Mouse (Mus musculus): Measurements from ENCODE around the gene 1190005I06Rik. TPM values are rescaled to one million over a fixed set of nuclear protein-coding genes. Genes with fewer than 3 reads are reported as not detected.

1190005I06Rik gene
- polyA plus RNA-seq, 1 experiment from 2014 or later = 3.4 TPM

DNA sequence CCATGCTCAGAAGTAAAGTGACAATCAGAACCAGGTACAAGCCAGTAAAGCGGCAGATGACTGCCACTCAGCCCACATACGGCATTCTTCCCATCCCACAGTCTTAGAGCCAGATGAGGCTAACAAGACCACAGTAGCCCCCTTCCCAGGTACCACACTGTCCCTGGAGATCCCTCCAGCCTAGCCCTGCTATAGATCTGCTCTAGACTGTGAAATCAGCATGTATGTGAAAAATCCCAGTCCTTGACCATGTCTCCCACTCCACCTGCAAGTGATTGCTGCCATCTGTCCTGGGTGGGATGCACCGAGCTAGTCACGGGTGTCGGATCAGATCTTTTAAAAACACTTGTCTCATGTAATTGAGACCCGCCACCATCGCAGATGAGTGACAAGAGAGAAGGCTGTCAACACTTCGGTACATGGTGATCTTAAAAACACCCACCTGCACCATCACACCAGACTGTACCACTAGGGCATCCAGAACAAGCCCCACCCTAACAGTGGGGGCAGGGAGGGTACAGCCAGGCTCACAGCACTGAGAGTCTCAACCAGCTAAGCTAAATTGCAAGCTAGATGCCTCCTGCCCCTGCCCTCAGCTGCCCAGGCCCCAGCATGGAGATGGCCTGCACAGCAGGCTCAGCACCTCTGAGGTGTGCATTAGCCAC lies 67.0 kb downstream of the 1190005I06Rik start:
- 87% methylated on average over 8 of the region's 8 CpGs for WGBS
- H3K4me1 ChIP-seq (ENCODE audit: control insufficient read depth, insufficient read depth, low read length) = no peaks in the 10 kb centered on the region; the same call in 1 of the 2 replicates
- ATAC-seq (replicated peaks; ENCODE audit: insufficient number of reproducible peaks, low FRiP score, low TSS enrichment, low read depth) (no peak), DNase-seq (ENCODE audit: low spot score) (no peak)
- no peaks in the 10 kb centered on the region for H3K9me3 ChIP-seq (replicated peaks; ENCODE audit: control insufficient read depth, low read length)
- peaks cover 29% of the 10 kb centered on the region for H3K36me3 ChIP-seq (replicated peaks; ENCODE audit: control insufficient read depth, insufficient read depth, low read depth, low read length)
- H3K9ac ChIP-seq (replicated peaks; ENCODE audit: low read length) = no peak overlapping the region
- no peak overlapping the region for H3K27ac ChIP-seq (replicated peaks; ENCODE audit: low read depth, low read length)
- H3K27me3 ChIP-seq (ENCODE audit: control insufficient read depth, insufficient read depth, low read length) = no peaks in the 10 kb centered on the region
- H3K4me2 ChIP-seq (ENCODE audit: low read depth, low read length) = no peak overlapping the region
- H3K4me3 ChIP-seq (ENCODE audit: low read depth, low read length) = no peak overlapping the region

GRCm38 (mm10) chr8:120577821-120578220 lies 69.6 kb downstream of the 1190005I06Rik start:
- WGBS = 86% methylated on average over 17 of the region's 17 CpGs
- Histone ChIP-seq H3K27me3 (ENCODE audit: control insufficient read depth, insufficient read depth, low read length) (no peaks in the 10 kb centered on the region), H3K9ac (replicated peaks; ENCODE audit: low read length) (no peak overlapping the region), H3K4me2 (ENCODE audit: low read depth, low read length) (no peak overlapping the region), H3K27ac (replicated peaks; ENCODE audit: low read depth, low read length) (no peak overlapping the region), H3K9me3 (replicated peaks; ENCODE audit: control insufficient read depth, low read length) (no peaks in the 10 kb centered on the region), H3K4me1 (ENCODE audit: control insufficient read depth, insufficient read depth, low read length) (no peaks in the 10 kb centered on the region; the same call in none of the 2 replicates), H3K4me3 (ENCODE audit: low read depth, low read length) (no peak overlapping the region), H3K36me3 (replicated peaks; ENCODE audit: control insufficient read depth, insufficient read depth, low read depth, low read length) (peaks cover 37% of the 10 kb centered on the region)
- DNase-seq (ENCODE audit: low spot score) (no peak), ATAC-seq (replicated peaks; ENCODE audit: insufficient number of reproducible peaks, low FRiP score, low TSS enrichment, low read depth) (no peak)

DNA sequence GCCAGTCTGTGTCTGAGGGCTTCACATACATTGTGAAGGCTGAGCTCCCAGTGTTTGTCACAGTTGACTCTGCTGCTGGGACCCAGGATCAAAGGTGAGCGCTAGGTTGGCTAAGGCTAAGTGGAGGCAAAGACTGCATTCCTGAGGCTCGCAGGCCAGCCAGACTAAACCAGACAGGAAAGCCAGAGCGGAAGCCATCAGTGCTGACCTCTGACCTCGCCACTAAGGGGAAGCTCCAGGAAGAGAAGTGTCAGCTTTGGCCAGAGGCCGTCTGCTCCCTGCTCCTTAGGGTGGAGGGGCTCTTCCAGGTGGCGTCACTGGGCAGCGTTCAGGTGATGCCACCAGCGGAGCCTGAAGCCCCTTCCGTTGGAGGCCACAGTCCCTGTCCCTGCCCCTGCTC lies 71.6 kb downstream of the 1190005I06Rik start:
- Histone ChIP-seq H3K9me3 (replicated peaks; ENCODE audit: control insufficient read depth, low read length) (no peaks in the 10 kb centered on the region), H3K9ac (replicated peaks; ENCODE audit: low read length) (no peak overlapping the region), H3K27me3 (ENCODE audit: control insufficient read depth, insufficient read depth, low read length) (no peaks in the 10 kb centered on the region), H3K4me3 (ENCODE audit: low read depth, low read length) (no peak overlapping the region), H3K27ac (replicated peaks; ENCODE audit: low read depth, low read length) (no peak overlapping the region), H3K4me1 (ENCODE audit: control insufficient read depth, insufficient read depth, low read length) (no peaks in the 10 kb centered on the region; the same call in none of the 2 replicates), H3K4me2 (ENCODE audit: low read depth, low read length) (no peak overlapping the region), H3K36me3 (replicated peaks; ENCODE audit: control insufficient read depth, insufficient read depth, low read depth, low read length) (peaks cover 34% of the 10 kb centered on the region)
- ATAC-seq (replicated peaks; ENCODE audit: insufficient number of reproducible peaks, low FRiP score, low TSS enrichment, low read depth) (0 out of 2 replicates have a peak, but pooled peaks have one; percentile 4), DNase-seq (ENCODE audit: low spot score) (no peak)
- 19% methylated on average over 9 of the region's 9 CpGs for WGBS

DNA sequence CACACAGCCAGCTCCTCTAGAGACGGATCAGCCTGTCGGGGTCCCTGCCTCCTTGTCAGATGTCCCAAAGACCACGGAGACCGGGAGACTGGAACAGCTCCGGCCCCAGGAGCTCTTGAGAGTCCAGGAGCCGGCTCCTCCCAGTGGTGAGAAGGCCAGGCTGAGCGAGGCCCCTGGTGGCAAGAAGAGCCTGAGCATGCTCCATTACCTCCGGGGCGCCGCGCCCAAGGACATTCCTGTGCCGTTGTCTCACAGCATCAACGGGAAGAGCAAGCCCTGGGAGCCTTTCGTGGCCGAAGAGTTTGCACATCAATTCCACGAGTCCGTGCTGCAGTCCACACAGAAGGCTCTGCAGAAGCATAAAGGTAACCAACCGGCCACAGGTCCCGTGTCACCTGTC lies 72.5 kb downstream of the 1190005I06Rik start:
- Histone ChIP-seq H3K36me3 (replicated peaks; ENCODE audit: control insufficient read depth, insufficient read depth, low read depth, low read length) (peaks cover 30% of the 10 kb centered on the region), H3K27ac (replicated peaks; ENCODE audit: low read depth, low read length) (no peak overlapping the region), H3K9ac (replicated peaks; ENCODE audit: low read length) (no peak overlapping the region), H3K4me2 (ENCODE audit: low read depth, low read length) (no peak overlapping the region), H3K4me3 (ENCODE audit: low read depth, low read length) (no peak overlapping the region), H3K27me3 (ENCODE audit: control insufficient read depth, insufficient read depth, low read length) (no peaks in the 10 kb centered on the region), H3K4me1 (ENCODE audit: control insufficient read depth, insufficient read depth, low read length) (no peaks in the 10 kb centered on the region; the same call in none of the 2 replicates), H3K9me3 (replicated peaks; ENCODE audit: control insufficient read depth, low read length) (no peaks in the 10 kb centered on the region)
- no peak for DNase-seq (ENCODE audit: low spot score)
- 76% methylated on average over 19 of the region's 19 CpGs for WGBS
- ATAC-seq (replicated peaks; ENCODE audit: insufficient number of reproducible peaks, low FRiP score, low TSS enrichment, low read depth) = no peak

DNA sequence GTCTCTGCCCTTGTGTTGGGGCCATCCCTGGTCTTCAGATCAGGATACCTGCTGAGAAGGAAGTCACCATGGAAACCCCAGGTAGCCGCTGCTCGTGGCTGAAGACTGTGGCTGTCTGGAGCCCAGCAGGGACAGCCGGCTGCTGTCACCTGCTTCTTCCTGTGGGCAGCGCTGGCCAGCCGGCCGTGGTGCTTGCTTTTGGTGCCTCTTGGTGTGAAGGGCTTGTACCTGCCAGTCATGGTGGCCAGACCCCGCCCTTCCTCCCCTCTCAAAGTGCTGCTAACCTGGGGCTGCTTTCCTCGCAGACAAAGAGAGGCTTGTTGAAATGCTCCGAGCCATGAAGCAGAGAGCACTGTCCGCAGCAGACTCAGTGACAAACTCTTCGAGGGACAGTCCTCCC lies 73.6 kb downstream of the 1190005I06Rik start:
- Histone ChIP-seq H3K4me2 (ENCODE audit: low read depth, low read length) (no peak overlapping the region), H3K4me1 (ENCODE audit: control insufficient read depth, insufficient read depth, low read length) (no peaks in the 10 kb centered on the region; the same call in none of the 2 replicates), H3K27me3 (ENCODE audit: control insufficient read depth, insufficient read depth, low read length) (no peaks in the 10 kb centered on the region), H3K9ac (replicated peaks; ENCODE audit: low read length) (0 out of 2 replicates have a peak overlapping the region, but pooled peaks have one; percentile 13), H3K36me3 (replicated peaks; ENCODE audit: control insufficient read depth, insufficient read depth, low read depth, low read length) (peaks cover 28% of the 10 kb centered on the region), H3K9me3 (replicated peaks; ENCODE audit: control insufficient read depth, low read length) (no peaks in the 10 kb centered on the region), H3K27ac (replicated peaks; ENCODE audit: low read depth, low read length) (no peak overlapping the region), H3K4me3 (ENCODE audit: low read depth, low read length) (no peak overlapping the region)
- no peak for DNase-seq (ENCODE audit: low spot score)
- ATAC-seq (replicated peaks; ENCODE audit: insufficient number of reproducible peaks, low FRiP score, low TSS enrichment, low read depth) = no peak
- 63% methylated on average over 11 of the region's 11 CpGs for WGBS

- H3K4me2 ChIP-seq (ENCODE audit: low read depth, low read length) = no peak overlapping the region
- no peak overlapping the region for H3K27ac ChIP-seq (replicated peaks; ENCODE audit: low read depth, low read length)
- peaks cover 29% of the 10 kb centered on the region for H3K36me3 ChIP-seq (replicated peaks; ENCODE audit: control insufficient read depth, insufficient read depth, low read depth, low read length)
- H3K4me1 ChIP-seq (ENCODE audit: control insufficient read depth, insufficient read depth, low read length) = no peaks in the 10 kb centered on the region; the same call in none of the 2 replicates
- no peak for DNase-seq (ENCODE audit: low spot score)
- H3K27me3 ChIP-seq (ENCODE audit: control insufficient read depth, insufficient read depth, low read length) = no peaks in the 10 kb centered on the region
- no peaks in the 10 kb centered on the region for H3K9me3 ChIP-seq (replicated peaks; ENCODE audit: control insufficient read depth, low read length)
- no peak overlapping the region for H3K9ac ChIP-seq (replicated peaks; ENCODE audit: low read length)
- no peak for ATAC-seq (replicated peaks; ENCODE audit: insufficient number of reproducible peaks, low FRiP score, low TSS enrichment, low read depth)
- 78% methylated on average over 21 of the region's 21 CpGs for WGBS
- H3K4me3 ChIP-seq (ENCODE audit: low read depth, low read length) = no peak overlapping the region
Measured at GRCm38 (mm10) chr8:120572534-120572933, 74.9 kb downstream of the 1190005I06Rik start.

DNA sequence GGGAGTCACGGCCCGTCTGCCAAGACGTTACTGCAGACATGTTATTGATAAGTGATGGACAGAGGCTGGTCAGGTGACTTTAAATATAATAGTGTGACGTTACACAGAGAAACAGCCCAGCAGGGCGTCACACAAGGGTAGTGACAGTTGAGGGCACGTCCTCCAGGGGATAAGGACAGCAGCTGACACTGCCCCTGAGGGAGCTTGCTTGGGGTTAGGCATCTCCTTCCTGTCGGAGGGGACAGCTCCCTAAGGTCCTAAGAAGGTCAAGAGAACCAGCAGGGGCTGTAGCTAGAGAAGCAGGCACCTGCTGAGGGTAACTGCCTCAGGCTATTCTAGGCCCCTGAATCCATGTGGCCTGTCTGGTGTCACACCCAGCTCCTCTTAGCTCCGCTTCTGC lies 75.9 kb downstream of the 1190005I06Rik start:
- WGBS = 76% methylated on average over 8 of the region's 8 CpGs
- no peak overlapping the region for H3K9ac ChIP-seq (replicated peaks; ENCODE audit: low read length)

DNA sequence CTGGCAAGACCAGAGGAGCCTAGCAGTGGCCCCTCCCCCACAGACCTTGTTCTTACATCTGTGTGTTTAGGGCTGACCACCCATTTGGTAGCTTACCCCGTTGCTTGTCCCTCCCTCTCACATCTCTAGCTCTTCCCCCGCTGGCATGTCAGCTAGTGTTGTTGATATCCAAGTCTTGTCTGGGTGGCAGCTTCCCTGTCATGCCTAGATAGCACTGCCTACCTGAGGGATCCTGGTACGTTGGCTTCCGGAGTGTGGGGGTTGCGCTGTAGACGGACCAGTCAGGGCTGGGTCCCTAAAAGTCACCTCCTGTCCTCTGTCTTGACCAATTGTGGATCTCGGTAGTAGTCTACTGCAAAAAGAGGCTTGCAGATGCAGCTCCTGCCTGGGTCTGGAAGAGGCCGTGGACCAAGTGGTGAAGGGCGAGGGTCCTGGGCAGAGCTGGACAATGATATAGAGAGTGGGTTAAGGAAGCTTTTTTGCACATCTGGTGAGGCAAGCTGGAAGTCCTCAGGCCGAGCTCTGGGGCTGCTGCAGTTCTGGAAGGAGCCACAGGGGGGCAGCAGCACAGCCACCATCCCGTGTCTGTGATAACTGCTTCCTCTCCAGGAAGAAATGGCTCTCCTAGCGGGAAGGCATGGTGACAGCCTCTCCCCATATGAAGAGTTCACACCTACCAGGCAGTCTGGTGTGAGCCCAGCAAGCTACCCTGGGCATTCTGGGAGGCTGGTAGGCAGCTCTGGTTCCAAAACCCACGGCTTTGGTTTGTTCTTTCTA lies 77.3 kb downstream of the 1190005I06Rik start:
- peaks cover 29% of the 10 kb centered on the region for H3K36me3 ChIP-seq (replicated peaks; ENCODE audit: control insufficient read depth, insufficient read depth, low read depth, low read length)
- no peaks in the 10 kb centered on the region for H3K9me3 ChIP-seq (replicated peaks; ENCODE audit: control insufficient read depth, low read length)
- no peaks in the 10 kb centered on the region for H3K27me3 ChIP-seq (ENCODE audit: control insufficient read depth, insufficient read depth, low read length)
- no peak overlapping the region for H3K4me3 ChIP-seq (ENCODE audit: low read depth, low read length)
- no peak overlapping the region for H3K27ac ChIP-seq (replicated peaks; ENCODE audit: low read depth, low read length)
- DNase-seq (ENCODE audit: low spot score) = peak; percentile 87
- no peak overlapping the region for H3K4me2 ChIP-seq (ENCODE audit: low read depth, low read length)
- H3K4me1 ChIP-seq (ENCODE audit: control insufficient read depth, insufficient read depth, low read length) = peaks cover 9% of the 10 kb centered on the region
- H3K9ac ChIP-seq (replicated peaks; ENCODE audit: low read length) = no peak overlapping the region
- no peak for ATAC-seq (replicated peaks; ENCODE audit: insufficient number of reproducible peaks, low FRiP score, low TSS enrichment, low read depth)
- WGBS = 64% methylated on average over 13 of the region's 13 CpGs

More for the DNA sequence above, 75.9 kb downstream of the 1190005I06Rik start:
- Histone ChIP-seq H3K4me2 (ENCODE audit: low read depth, low read length) (no peak overlapping the region), H3K27ac (replicated peaks; ENCODE audit: low read depth, low read length) (no peak overlapping the region), H3K4me3 (ENCODE audit: low read depth, low read length) (no peak overlapping the region), H3K36me3 (replicated peaks; ENCODE audit: control insufficient read depth, insufficient read depth, low read depth, low read length) (peaks cover 29% of the 10 kb centered on the region), H3K27me3 (ENCODE audit: control insufficient read depth, insufficient read depth, low read length) (no peaks in the 10 kb centered on the region), H3K4me1 (ENCODE audit: control insufficient read depth, insufficient read depth, low read length) (peaks cover 4% of the 10 kb centered on the region), H3K9me3 (replicated peaks; ENCODE audit: control insufficient read depth, low read length) (no peaks in the 10 kb centered on the region)
- ATAC-seq (replicated peaks; ENCODE audit: insufficient number of reproducible peaks, low FRiP score, low TSS enrichment, low read depth) = no peak
- no peak for DNase-seq (ENCODE audit: low spot score)
